Mouse (Mus musculus): ENCODE measurements at regions not wholly inside any gene's neighbourhood (a gene's known extent, or its start where the extent isn't known, plus 50 kb on each side); places are given as distances from the start of the nearest gene placed in this dataset.

DNA sequence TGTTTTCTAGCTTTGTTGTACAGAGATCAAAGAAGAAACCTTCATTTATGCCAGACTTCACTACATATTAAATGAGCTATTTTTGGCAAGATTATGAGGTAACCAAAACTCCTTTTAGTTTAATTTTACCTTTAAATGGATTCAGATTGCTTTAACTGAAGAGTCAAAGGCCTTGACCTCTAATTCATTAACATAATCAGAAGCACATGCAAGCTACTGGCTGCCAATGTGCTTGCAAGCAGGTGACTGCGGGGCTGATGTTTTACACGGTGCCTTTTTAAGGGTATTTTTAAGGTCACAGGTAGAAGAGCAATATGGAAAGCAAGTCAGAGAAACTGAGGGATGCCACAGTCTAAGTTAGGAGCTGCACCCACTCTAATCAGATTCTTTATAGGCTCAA is 1066.0 kb upstream of the Zeb2 start:
- no peak for TF ChIP-seq EP300 (IDR thresholded peaks at IDR 0.05; ENCODE audit: low read depth)
- no peak for TF ChIP-seq CTCF (IDR thresholded peaks at IDR 0.05; ENCODE audit: low read depth)
